Mouse (Mus musculus) embryonic stem cell, embryonic (primary cell): ENCODE measurements at regions not wholly inside any gene's neighbourhood (a gene's known extent, or its start where the extent isn't known, plus 50 kb on each side); places are given as distances from the start of the nearest gene placed in this dataset.
"Not testable (repeated sequence)": the region's sequence is repeated elsewhere in the genome, so short reads cannot be mapped to it uniquely, and the experiment has no call there.

Experiments used
- CTCF ChIA-PET, 4 experiments: fragments of 300-600 bp in 2 of 4; fragments of 350-600 bp in 2 of 4; sonication (Branson Sonifier 250); formaldehyde crosslinking; loops; one replicate each; lab custom pipeline; 2022; ENCODE audit warnings: inconsistent platforms in 2 of 4; lab: Charles Lee
- POLR2A ChIA-PET, 4 experiments: fragments of 300-600 bp in 2 of 4; fragments of 350-600 bp in 2 of 4; sonication (Branson Sonifier 250); formaldehyde crosslinking; loops; one replicate each; lab custom pipeline; 2022; ENCODE audit warnings: antibody characterized with exemption in 4 of 4, inconsistent platforms in 1 of 4; lab: Charles Lee

DNA sequence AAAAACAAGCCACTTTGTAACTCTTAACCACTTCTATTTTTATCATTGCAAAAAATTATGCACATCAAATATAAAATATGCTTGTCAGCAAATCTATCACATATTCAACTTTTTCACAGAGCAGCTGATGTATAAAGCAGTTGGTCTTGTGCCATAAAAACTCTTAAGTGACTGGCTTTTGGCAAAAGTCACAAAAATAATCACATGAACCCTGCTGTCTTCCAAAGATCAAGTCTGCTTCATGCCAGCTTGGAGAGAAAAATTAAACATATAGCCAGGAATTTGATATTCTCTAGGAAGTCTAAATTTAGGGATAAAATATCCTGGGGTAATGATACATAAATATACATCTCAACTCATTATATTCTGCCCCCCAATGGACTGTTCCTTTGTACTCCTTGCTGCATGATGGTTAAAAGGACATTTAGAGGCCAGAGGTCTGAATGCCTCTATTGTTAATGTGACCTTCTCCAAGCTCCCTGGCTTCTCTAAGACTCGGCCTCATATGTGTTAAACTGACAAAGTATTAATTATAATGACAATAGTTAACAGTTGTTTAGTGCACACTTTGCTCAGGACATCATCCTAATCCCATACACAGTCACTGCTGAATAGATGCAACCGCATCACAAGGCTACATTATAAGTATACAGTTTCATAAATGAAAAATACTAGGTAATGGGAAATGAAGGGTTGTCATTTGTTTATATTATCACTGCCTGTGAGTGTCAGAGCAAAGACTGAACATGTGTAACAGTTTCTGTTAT, 422.9 kb upstream of the Hs3st1 start:
- ChIA-PET POLR2A (no interaction called here), CTCF (no interaction called here)

DNA sequence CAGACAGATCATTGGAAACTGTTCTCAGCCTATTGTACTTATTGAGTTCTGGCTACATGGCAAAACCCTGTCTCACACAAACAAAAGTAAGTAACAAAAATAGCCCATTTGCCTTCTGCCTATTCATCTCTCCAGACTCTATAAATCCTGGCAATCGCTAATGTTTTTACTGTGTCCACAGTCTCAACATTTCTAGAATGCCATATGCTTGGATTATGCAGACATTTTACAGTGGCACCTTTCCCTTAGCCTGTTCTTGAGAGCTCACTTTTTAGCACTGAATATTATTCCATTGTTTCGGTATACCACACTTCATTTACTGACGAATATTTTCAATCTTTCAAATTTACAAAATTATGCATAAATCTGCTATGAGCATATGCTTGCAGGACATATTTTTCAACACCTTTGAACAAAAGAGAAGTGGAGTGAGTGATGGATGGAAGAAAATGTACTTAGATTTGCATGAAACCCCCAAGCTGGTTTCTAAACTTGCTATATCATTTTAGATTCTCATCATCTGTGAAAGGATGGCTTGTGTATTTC, 381.5 kb upstream of the Hs3st1 start:
- ChIA-PET POLR2A (interaction anchor here in 1 of 4 experiments (0.5 kb wide), 1 partner anchor 1438 kb away, joined by 3 read pairs; no protein-coding TSS in a partner anchor), CTCF (interaction anchor here in 1 of 4 experiments (0.6 kb wide), 1 partner anchor 143 kb away, joined by 5 read pairs; no protein-coding TSS in a partner anchor)

DNA sequence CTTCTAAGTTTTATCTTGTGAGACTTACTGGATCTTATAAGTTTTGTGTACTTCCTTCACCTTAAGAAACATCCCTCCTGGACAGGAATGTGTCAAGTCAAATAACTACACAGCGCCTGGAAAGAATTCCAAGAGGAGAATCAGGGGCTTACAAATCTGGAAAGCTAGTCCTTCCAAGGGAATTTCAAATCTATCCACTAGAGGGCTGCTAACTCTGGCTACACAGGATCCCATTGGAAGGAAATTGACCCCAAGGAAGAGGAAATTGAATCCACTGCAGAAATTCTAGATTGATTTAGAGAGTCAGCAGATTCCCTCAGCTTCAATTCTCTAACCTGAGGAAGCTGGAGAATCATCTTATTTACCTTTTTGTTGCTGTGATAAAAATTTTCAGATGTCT, 369.1 kb upstream of the Hs3st1 start:
- POLR2A ChIA-PET: no interaction called here
- CTCF ChIA-PET: no interaction called here

DNA sequence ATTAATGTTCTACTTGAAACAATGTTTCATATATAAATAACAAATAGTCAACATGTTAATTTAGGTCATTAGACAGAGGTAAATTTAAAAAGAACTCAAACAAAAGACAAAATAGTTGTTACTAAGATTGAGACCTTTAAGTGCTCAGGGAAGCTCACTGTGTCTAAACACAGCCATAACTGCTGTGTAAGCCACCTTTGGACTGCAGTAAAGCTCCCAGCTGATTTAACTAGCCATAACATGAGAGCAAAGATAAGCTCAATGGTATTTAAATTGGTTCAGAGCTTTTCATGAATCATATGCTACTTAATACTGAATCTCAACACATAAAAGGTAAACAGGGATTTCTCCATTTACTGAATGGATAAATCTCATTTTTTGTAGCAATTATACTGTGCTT, 361.6 kb upstream of the Hs3st1 start:
- POLR2A ChIA-PET: no interaction called here
- CTCF ChIA-PET: no interaction called here

DNA sequence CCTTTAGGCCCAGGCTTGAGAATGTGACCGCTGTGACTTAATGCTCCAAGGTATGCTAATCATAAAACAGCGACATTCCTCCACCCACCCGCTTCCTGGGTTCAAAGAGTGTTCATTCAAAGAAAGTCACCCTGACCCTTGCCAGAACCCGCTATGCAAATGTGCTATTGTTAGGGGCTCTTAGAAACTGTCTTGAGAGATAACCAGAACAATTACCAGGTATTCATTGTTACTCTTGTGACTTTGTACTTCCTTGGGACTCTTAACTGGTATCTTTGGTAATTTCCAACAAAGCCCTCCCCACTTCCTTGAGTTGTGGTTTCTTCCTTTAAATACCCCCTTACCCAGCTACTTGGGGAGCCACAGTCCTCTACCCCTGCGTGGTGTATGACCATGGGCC, 334.3 kb upstream of the Hs3st1 start:
- CTCF ChIA-PET, POLR2A ChIA-PET: not testable (repeated sequence)

DNA sequence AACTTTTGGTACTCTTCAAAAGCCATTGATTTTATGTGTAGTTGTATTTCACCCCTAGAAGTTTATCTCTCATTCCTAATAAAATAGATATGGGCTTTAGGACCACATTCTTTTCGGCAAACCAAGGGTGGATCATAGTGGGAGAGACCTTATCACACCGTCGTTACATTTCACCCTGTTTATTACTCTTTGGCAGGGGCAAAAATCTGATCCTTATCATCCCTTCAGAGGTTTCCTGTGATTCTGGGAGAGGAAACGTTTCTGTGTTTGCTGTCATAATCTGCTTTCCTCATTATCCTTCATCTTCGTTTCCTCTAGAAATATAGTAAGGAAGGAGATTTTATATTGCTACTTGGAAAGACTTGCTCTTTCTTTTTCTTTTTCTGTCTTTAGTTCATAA, 290.0 kb upstream of the Hs3st1 start:
- CTCF ChIA-PET: no interaction called here
- POLR2A ChIA-PET: no interaction called here

DNA sequence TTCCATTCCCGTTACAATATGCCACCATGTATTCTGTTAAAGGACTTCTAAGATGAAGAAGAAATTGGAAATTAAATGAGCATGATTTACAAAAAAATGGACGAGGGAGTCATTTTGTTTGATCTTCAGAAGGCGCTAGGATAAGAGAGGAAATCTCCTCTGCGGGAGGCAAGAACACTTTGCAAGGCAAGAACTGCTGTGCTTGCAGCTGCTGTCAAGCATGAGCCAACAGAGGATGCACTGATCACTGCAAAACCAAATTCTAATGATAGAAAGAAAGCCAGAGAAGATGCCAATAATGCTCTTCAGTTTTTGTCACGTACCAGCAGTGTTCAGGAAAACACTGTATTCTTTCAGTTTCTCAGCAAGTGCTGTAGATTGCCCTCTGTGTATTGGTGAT, 279.2 kb upstream of the Hs3st1 start:
- POLR2A ChIA-PET: no interaction called here
- CTCF ChIA-PET: no interaction called here

DNA sequence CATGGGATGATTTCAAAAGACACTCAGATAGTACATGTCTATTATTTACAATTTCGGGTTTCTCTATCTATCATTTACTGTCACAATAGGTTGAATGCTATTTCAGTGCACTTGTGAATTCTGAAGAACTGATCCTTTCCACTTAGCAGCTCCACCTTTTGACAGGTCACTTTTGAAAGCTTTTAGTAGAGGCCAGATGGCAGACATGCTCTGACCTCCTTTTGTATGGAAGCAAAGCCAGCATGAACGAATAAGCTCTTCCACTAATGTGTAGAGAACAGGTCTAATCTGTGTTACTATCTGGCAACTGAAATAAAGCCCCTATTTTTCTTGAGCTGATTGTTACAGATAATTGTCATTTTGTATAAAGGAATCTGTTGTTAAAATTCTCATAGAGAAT, 278.4 kb upstream of the Hs3st1 start:
- ChIA-PET POLR2A (no interaction called here), CTCF (no interaction called here)

DNA sequence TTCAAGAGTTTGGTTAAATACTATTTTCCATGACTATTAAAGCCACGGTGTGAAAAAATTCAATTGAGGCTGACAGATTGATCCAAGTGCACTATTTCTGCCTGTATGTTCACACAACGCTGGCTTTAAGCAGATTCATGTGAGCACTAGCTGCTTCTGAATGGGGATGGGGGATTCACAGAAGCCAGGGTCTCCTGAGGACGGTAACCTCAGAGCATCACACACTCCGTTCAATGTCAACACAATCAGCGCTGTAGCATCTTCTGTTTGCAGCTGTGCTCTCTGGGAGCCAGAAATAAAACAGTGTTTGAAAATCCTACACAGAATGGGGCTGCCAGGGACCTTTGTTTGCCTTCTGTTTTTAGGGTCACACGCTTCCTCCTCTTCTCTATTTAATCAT, 275.0 kb upstream of the Hs3st1 start:
- ChIA-PET POLR2A (no interaction called here), CTCF (no interaction called here)

DNA sequence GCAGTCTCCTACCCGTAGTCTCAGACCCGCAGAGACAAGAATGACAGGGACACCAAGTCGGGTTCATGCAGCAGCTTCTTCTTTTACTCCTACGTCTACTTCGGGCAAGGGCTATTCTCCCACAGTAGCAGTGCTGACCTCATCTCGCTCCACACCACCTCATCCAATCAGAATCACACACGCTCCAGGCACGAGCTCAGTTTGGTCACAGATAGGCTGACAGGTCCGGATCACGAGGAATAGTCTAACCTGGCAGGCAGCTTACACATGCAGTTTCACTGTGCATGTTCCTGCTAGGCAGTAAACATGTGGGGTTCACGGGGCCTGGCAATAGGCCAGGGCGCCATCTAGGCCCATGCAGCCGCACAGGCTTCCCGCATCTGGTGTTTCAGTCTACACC, 260.7 kb upstream of the Hs3st1 start:
- POLR2A ChIA-PET: interaction anchor here in 1 of 4 experiments (0.7 kb wide), 1 partner anchor 25 kb away, joined by 4 read pairs; no protein-coding TSS in a partner anchor
- CTCF ChIA-PET: no interaction called here

DNA sequence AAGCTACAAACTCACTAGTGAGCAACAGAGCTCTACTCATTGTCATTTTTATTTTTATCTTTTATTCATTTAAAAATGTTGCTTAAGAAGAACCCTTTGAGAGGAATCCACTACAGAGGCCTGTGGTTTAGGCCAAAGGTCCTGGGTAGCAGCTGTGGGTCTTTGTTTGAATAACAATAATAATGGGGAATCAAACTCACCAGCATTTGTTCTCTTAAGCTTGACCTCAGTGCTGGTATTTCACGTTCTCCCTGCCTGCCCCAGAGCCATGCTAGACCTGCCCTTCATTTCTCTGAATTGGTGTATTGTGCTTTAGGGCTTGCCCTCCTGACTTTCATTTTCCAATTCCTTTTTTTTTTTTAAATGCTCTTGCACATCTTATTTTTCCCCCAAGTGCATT, 232.8 kb upstream of the Hs3st1 start:
- CTCF ChIA-PET: no interaction called here
- POLR2A ChIA-PET: no interaction called here

DNA sequence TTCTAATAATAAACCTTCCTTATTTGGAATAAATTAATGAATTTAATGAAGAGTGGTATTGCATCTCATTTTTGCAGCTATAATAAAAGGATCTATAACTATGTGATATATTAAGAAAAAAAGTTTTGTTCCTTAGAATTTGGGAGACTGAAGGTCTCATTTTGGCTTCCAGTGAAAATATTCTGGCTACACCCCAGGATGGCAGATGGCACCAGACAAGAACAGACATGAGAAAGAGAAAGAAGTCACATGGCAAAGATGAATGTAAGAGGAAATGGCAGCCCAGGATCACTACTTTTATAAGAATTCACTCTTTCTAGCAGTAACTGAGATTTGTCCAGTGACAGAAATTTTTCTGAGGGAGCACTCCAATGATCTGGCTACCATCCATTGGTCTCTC, 209.1 kb upstream of the Hs3st1 start:
- ChIA-PET POLR2A (no interaction called here), CTCF (no interaction called here)

DNA sequence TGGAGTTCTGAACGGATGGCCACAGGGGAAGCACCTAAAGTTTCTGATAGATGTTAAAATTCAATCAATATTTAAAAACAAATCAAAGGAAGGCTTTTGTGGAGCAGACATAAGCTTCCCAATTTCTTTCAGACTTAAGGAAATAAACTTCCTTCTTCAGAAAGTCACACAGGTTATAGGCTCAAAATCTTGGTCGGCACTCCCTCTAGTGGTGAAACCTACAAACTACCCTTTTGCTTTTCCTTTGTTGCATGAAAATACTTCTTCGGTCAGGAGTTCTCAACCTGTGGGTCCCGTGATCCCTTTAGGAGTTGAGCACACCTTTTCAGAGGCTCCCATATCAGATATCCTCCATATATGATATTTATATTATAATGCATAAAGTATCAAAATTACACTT, 205.7 kb upstream of the Hs3st1 start:
- POLR2A ChIA-PET: no interaction called here
- CTCF ChIA-PET: no interaction called here

DNA sequence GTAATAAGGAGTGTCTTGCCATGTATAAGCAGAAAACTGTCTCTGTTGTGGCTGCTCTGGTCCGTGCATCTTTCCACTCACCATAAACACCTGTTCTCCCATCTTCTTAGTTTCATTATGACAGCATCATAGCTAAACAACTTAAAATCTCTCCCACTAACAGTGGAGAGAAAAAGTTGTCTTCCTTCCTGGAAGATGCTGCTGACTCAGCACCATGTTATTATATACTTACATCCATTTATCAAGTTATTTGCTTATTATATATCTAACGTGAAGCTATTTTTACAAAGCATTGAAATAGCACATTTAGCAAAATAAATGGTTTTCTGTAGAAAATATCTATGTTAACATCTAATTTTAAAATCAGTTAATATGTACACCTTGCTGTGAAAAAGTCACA, 180.3 kb upstream of the Hs3st1 start:
- POLR2A ChIA-PET: no interaction called here
- CTCF ChIA-PET: no interaction called here

DNA sequence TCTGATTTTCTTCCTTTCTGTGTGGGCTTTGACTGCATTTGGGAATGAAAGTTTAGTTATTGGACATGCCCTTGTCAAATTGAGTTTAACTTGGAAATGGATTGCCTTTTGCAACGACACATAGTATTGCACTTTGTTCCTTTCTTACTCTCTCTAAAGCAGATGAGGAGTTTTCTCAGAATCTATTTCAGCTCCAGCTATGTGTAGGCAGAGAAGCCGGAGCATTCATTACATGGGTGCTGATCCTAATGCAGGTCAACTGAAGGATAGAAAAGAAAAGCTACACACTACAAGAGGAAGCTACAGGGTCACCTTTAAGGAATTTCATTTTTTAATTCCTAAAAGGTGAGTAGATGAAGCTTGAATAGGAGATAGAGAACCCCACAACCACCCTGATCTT, 176.6 kb upstream of the Hs3st1 start:
- ChIA-PET POLR2A (no interaction called here), CTCF (no interaction called here)

DNA sequence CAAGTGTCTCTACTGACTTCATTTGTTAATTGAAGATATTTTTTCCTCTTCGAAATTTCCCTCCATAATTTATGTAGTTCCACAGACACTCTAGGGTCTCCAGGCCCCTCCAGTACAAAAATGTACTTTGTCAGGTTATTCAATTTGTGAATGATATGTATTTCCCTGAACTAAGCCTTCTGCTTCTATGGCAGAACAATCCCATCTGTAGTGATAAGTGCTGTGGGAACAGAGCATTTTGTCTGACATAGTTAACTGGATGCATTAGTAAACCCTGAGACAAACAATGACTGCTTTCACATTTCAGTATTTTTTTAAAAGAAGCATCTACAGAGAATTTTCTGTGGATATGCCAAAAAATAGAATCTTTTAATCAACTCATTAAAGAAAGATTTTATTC, 154.1 kb upstream of the Hs3st1 start:
- CTCF ChIA-PET: no interaction called here
- POLR2A ChIA-PET: no interaction called here

DNA sequence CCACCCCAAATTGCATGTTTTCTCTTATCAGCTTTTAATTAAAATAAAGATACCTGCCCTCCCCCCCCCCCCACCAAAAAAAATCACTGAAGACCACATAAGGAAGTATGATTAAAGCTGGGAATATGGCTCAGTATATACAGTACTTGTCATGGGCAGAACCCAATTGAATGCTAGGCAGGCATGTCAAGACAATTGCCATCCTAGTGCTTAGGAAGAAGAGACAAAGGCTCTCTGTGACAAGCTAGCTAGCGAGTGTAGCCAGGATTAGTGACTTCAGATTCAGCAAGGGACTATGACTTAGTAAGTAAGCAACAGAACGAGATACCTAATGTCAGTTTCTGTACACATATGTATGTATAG, 116.4 kb upstream of the Hs3st1 start:
- ChIA-PET CTCF (no interaction called here), POLR2A (no interaction called here)

DNA sequence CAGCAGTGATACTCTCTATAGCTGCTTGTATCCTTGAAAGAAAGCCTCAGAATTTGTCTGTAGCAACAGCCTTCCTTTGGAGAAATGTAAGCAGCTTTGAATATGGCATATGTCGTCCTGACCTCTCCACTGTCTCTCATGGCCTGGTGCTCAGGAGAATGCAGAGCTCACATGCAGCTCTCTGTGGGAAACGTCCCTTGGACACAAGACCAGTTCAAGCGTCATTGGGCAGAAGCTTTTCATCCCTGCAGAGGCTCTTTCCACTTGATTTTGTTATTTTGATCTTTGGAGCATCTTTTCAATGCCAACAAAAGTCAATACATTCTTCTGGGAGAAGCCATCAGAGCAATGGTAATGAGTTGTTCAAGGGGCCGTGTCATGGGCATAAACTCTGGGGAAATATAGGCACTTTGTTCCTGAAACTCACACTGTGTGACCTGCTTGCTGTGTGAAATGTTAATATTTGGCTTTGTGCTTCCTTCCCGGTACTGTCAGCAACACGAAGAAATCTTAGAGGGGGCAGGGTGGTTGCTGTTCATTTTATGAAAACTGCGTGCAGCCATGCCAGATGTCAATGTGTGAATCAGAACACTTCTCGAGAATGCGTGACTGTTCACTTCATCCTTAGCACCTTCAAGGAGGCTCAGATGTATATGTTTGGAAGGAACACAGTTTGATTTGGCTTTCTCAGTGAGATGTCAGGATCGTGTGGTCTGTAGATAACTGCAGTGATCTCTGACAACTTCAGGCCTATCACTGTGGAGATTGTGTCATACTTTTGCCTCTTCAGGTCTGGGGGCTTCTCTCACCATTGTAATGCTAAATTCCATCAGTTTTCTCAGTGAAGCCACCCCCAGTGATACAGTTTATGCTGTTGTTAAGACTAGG, 115.8 kb upstream of the Hs3st1 start:
- ChIA-PET CTCF (no interaction called here), POLR2A (no interaction called here)

DNA sequence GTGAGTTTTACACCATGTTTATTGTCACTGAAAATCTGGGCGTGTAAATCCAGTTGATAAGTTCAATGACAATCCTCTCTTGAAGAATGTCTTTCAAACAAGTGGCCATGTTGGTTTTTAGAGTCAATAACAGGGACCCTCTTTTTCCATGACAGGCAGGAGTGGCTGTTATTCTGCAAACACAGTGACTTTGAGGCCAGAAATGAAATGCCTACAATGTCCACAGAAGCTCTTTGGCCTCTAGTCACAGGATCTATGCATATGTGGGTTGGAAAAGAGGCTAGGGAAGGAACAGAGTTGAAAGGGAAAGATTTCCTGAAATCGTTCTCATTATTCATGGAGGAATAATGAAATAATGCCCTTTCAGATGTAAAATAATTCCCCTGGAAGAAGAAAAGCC, 101.9 kb upstream of the Hs3st1 start:
- ChIA-PET POLR2A (no interaction called here), CTCF (no interaction called here)

DNA sequence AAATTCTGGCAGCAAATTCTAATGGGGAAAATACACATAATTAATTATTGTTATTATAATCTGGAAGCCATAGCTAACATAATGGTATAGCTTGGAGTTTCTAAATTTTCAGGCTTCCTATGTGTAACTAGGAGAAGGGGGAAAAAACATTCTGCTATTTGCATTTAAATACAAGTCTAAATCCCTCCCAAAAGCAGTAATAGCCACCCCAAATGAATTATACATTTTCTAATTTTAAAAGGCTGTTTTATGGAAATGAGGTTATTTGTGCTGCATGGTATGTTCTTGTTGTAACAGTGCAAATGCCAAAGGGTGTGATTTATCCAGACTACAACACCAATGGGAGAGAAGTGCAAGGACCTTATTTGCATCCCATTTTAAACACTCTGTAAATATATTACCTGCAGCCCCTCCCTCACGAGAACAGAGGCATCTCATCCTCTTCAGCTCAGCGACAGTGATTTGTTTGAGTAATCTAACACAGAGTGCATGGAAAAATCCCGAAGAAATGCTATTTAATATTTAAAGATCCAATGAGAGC, 101.4 kb upstream of the Hs3st1 start:
- POLR2A ChIA-PET: no interaction called here
- CTCF ChIA-PET: no interaction called here
